Mouse (Mus musculus): ENCODE measurements around the gene 2210010C04Rik. TPM values are rescaled to one million over a fixed set of nuclear protein-coding genes. Genes with fewer than 3 reads are reported as not detected.
A peak's percentile ranks its signal among the peaks of the same experiment; 100 is the strongest.

Gene 2210010C04Rik
- not detected in 2 replicates for polyA plus RNA-seq (2014; fragmentation: Nextera tagmentation; extraction: Ambion mirVana)

GRCm38 (mm10) chr6:41035409-41035808 lies at the start of gene 2210010C04Rik:
TSS of gene 2210010C04Rik (minus strand) at chr6:41035509.
- Histone ChIP-seq H3K4me3 (ENCODE audit: low read depth, low read length) (no peak within 1 kb of the TSS), H3K9ac (ENCODE audit: low read depth, low read length) (no peak within 1 kb of the TSS), H3K36me3 (ENCODE audit: control insufficient read depth, insufficient read depth, low read length) (no peaks in the 10 kb centered on the region), H3K27ac (ENCODE audit: low read depth, low read length) (no peak within 1 kb of the TSS), H3K27me3 (ENCODE audit: control insufficient read depth, insufficient read depth, low read length) (no peaks in the 10 kb centered on the region), H3K9me3 (ENCODE audit: control insufficient read depth, low read length) (no peaks in the 10 kb centered on the region), H3K4me1 (replicated peaks; ENCODE audit: control insufficient read depth, insufficient read depth, low read length) (no peaks in the 10 kb centered on the region), H3K4me2 (replicated peaks; ENCODE audit: low read depth, low read length) (no peak within 1 kb of the TSS)
- ATAC-seq (ENCODE audit: low FRiP score) = no peak
- no peak for DNase-seq (ENCODE audit: low spot score)

- Histone ChIP-seq H3K9ac (ENCODE audit: low read depth, low read length) (no peak overlapping the region), H3K27me3 (ENCODE audit: control insufficient read depth, insufficient read depth, low read length) (no peaks in the 10 kb centered on the region), H3K4me2 (replicated peaks; ENCODE audit: low read depth, low read length) (no peak overlapping the region), H3K36me3 (ENCODE audit: control insufficient read depth, insufficient read depth, low read length) (no peaks in the 10 kb centered on the region), H3K4me1 (replicated peaks; ENCODE audit: control insufficient read depth, insufficient read depth, low read length) (0 out of 2 replicates have a peak, but pooled peaks cover 3% of the 10 kb centered on the region), H3K4me3 (ENCODE audit: low read depth, low read length) (no peak overlapping the region), H3K27ac (ENCODE audit: low read depth, low read length) (no peak overlapping the region), H3K9me3 (ENCODE audit: control insufficient read depth, low read length) (no peaks in the 10 kb centered on the region)
- no peak for DNase-seq (ENCODE audit: low spot score)
- no peak for ATAC-seq (ENCODE audit: low FRiP score)
Measured at GRCm38 (mm10) chr6:41080121-41080520, 44.8 kb upstream of the 2210010C04Rik start.

DNA sequence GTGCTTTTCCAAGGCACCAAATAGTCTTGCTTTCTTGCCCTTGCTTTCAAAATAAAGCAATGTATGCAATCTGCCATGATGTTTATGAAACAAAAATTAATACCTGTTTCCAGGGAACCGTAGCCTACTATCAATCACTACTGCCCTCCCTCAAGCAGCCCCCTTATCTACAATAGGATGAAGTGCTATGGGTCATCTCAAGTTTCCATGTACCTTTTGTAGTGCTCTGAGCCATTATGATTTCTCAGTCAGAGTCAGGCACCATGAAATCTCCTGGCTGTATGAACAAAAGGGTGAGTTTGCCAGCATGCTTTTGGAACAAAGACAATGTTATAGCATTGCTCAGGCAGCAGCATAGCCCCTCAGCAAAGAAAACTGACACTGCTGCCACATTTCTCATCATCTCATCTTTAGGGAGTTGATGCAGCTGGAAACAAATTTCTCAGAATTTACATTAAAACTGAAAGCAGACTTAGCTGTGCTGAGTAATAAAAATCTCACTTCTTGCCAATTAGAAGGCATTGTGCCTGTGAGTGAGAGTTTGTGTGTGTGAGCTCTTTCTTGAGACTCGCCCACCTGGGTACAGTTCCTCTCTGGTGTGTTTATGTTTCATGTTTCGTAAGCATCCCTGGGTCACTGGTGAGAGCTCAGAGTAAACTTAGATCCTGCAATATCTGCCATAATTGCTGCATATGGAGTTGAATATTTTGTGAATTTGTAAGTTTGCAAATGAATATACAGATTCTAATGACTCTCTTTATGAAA lies 43.4 kb upstream of the 2210010C04Rik start:
- H3K9me3 ChIP-seq (ENCODE audit: control insufficient read depth, low read length) = no peaks in the 10 kb centered on the region
- ATAC-seq (ENCODE audit: low FRiP score) (peak; percentile 70), DNase-seq (ENCODE audit: low spot score) (peak; percentile 22)
- H3K9ac ChIP-seq (ENCODE audit: low read depth, low read length) = no peak overlapping the region
- 49% methylated on average over 3 of the region's 3 CpGs for WGBS
- H3K36me3 ChIP-seq (ENCODE audit: control insufficient read depth, insufficient read depth, low read length) = no peaks in the 10 kb centered on the region
- H3K4me1 ChIP-seq (replicated peaks; ENCODE audit: control insufficient read depth, insufficient read depth, low read length) = 0 out of 2 replicates have a peak, but pooled peaks cover 3% of the 10 kb centered on the region
- H3K4me2 ChIP-seq (replicated peaks; ENCODE audit: low read depth, low read length) = no peak overlapping the region
- H3K27ac ChIP-seq (ENCODE audit: low read depth, low read length) = no peak overlapping the region
- no peak overlapping the region for H3K4me3 ChIP-seq (ENCODE audit: low read depth, low read length)
- no peaks in the 10 kb centered on the region for H3K27me3 ChIP-seq (ENCODE audit: control insufficient read depth, insufficient read depth, low read length)

DNA sequence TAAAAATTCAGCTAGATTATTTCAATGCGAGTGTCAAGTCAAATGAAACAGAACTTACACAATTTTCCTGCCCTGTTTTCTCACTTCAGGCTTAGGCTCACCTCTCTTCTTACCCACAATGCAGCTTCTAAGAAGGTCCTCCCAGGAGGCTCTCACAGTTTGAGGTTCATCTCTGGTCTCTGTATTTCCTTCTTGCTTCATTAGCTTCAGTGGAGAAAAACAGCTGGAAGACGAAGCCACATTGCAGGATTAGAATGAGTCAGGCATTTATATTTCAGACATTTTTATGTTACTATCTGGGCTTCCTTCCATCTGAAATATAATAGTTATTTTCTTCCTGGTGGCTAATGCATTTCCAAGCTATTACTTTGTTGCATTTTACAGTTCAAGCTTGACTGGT lies 40.4 kb upstream of the 2210010C04Rik start:
- 85% methylated on average over 2 of the region's 2 CpGs for WGBS
- no peaks in the 10 kb centered on the region for H3K9me3 ChIP-seq (ENCODE audit: control insufficient read depth, low read length)
- H3K27ac ChIP-seq (ENCODE audit: low read depth, low read length) = no peak overlapping the region
- no peaks in the 10 kb centered on the region for H3K27me3 ChIP-seq (ENCODE audit: control insufficient read depth, insufficient read depth, low read length)
- H3K4me1 ChIP-seq (replicated peaks; ENCODE audit: control insufficient read depth, insufficient read depth, low read length) = 0 out of 2 replicates have a peak, but pooled peaks cover 3% of the 10 kb centered on the region
- no peak overlapping the region for H3K9ac ChIP-seq (ENCODE audit: low read depth, low read length)
- H3K36me3 ChIP-seq (ENCODE audit: control insufficient read depth, insufficient read depth, low read length) = no peaks in the 10 kb centered on the region
- no peak overlapping the region for H3K4me2 ChIP-seq (replicated peaks; ENCODE audit: low read depth, low read length)
- no peak for DNase-seq (ENCODE audit: low spot score)
- no peak for ATAC-seq (ENCODE audit: low FRiP score)
- no peak overlapping the region for H3K4me3 ChIP-seq (ENCODE audit: low read depth, low read length)

- ATAC-seq (ENCODE audit: low FRiP score) (no peak), DNase-seq (ENCODE audit: low spot score) (no peak)
- 93% methylated on average over 6 of the region's 6 CpGs for WGBS
- Histone ChIP-seq H3K4me3 (ENCODE audit: low read depth, low read length) (no peak overlapping the region), H3K27me3 (ENCODE audit: control insufficient read depth, insufficient read depth, low read length) (no peaks in the 10 kb centered on the region), H3K9ac (ENCODE audit: low read depth, low read length) (no peak overlapping the region), H3K36me3 (ENCODE audit: control insufficient read depth, insufficient read depth, low read length) (no peaks in the 10 kb centered on the region), H3K4me1 (replicated peaks; ENCODE audit: control insufficient read depth, insufficient read depth, low read length) (no peaks in the 10 kb centered on the region), H3K9me3 (ENCODE audit: control insufficient read depth, low read length) (no peaks in the 10 kb centered on the region), H3K4me2 (replicated peaks; ENCODE audit: low read depth, low read length) (no peak overlapping the region), H3K27ac (ENCODE audit: low read depth, low read length) (no peak overlapping the region)
Measured at GRCm38 (mm10) chr6:41063332-41063731, 28.0 kb upstream of the 2210010C04Rik start.

- WGBS = 75% methylated on average over 3 of the region's 3 CpGs
- no peak overlapping the region for H3K4me2 ChIP-seq (replicated peaks; ENCODE audit: low read depth, low read length)
- no peak for DNase-seq (ENCODE audit: low spot score)
Measured at GRCm38 (mm10) chr6:41062746-41063145, 27.4 kb upstream of the 2210010C04Rik start.

GRCm38 (mm10) chr6:41062081-41062480 lies 26.8 kb upstream of the 2210010C04Rik start:
- Histone ChIP-seq H3K27me3 (ENCODE audit: control insufficient read depth, insufficient read depth, low read length) (no peaks in the 10 kb centered on the region), H3K4me1 (replicated peaks; ENCODE audit: control insufficient read depth, insufficient read depth, low read length) (no peaks in the 10 kb centered on the region), H3K4me3 (ENCODE audit: low read depth, low read length) (no peak overlapping the region), H3K27ac (ENCODE audit: low read depth, low read length) (no peak overlapping the region), H3K4me2 (replicated peaks; ENCODE audit: low read depth, low read length) (no peak overlapping the region), H3K9me3 (ENCODE audit: control insufficient read depth, low read length) (no peaks in the 10 kb centered on the region), H3K36me3 (ENCODE audit: control insufficient read depth, insufficient read depth, low read length) (no peaks in the 10 kb centered on the region), H3K9ac (ENCODE audit: low read depth, low read length) (no peak overlapping the region)
- no peak for ATAC-seq (ENCODE audit: low FRiP score)
- DNase-seq (ENCODE audit: low spot score) = no peak
- 89% methylated on average over 2 of the region's 2 CpGs for WGBS

More at GRCm38 (mm10) chr6:41062746-41063145, 27.4 kb upstream of the 2210010C04Rik start:
- Histone ChIP-seq H3K27me3 (ENCODE audit: control insufficient read depth, insufficient read depth, low read length) (no peaks in the 10 kb centered on the region), H3K4me1 (replicated peaks; ENCODE audit: control insufficient read depth, insufficient read depth, low read length) (no peaks in the 10 kb centered on the region), H3K27ac (ENCODE audit: low read depth, low read length) (no peak overlapping the region), H3K4me3 (ENCODE audit: low read depth, low read length) (no peak overlapping the region), H3K36me3 (ENCODE audit: control insufficient read depth, insufficient read depth, low read length) (no peaks in the 10 kb centered on the region), H3K9ac (ENCODE audit: low read depth, low read length) (no peak overlapping the region), H3K9me3 (ENCODE audit: control insufficient read depth, low read length) (no peaks in the 10 kb centered on the region)
- ATAC-seq (ENCODE audit: low FRiP score) = no peak

DNA sequence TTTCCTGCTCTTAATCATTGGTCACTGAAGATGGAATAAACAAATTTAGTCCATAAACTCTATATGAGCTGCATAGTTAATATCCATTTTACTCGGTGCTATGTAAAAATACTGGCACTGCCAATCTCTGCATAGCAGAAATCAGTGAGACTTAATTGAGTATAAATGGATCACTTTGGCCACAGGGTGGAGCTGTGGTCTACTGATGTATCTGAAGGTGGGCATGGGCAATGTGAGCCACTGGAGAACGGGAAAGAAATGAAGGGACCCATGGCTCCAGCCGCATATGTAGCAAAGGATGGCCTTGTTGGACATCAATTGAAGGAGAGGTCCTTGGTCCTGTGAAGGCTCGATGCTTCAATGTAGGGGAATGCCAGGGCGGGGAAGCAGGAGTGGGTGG lies 25.8 kb upstream of the 2210010C04Rik start:
- Histone ChIP-seq H3K36me3 (ENCODE audit: control insufficient read depth, insufficient read depth, low read length) (no peaks in the 10 kb centered on the region), H3K27ac (ENCODE audit: low read depth, low read length) (no peak overlapping the region), H3K9me3 (ENCODE audit: control insufficient read depth, low read length) (no peaks in the 10 kb centered on the region), H3K9ac (ENCODE audit: low read depth, low read length) (no peak overlapping the region), H3K4me2 (replicated peaks; ENCODE audit: low read depth, low read length) (no peak overlapping the region), H3K27me3 (ENCODE audit: control insufficient read depth, insufficient read depth, low read length) (no peaks in the 10 kb centered on the region), H3K4me1 (replicated peaks; ENCODE audit: control insufficient read depth, insufficient read depth, low read length) (no peaks in the 10 kb centered on the region), H3K4me3 (ENCODE audit: low read depth, low read length) (no peak overlapping the region)
- peak; percentile 11 for DNase-seq (ENCODE audit: low spot score)
- whole genome bisulfite sequencing = 72% methylated on average over 5 of the region's 5 CpGs
- ATAC-seq (ENCODE audit: low FRiP score) = no peak

DNA sequence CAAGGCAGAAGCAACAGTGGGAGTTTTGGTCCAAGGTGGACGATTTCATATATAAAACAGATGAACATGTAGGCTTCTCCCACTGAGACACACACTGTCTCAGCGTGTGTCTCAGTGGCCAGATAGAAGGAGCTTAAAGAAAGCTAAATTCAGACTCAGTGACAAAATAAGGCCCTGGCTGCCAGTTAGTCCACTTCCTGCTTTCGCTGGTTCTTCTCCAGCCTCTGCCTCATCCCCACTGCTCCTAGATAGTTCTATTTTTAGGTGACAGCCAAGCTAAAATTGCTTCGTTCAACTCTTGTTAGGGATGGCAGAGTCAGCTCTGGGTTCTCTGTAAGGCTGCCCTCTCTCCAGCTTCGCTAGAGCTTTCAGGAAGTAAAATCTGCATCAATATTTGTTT lies 22.3 kb upstream of the 2210010C04Rik start:
- Histone ChIP-seq H3K27me3 (ENCODE audit: control insufficient read depth, insufficient read depth, low read length) (no peaks in the 10 kb centered on the region), H3K36me3 (ENCODE audit: control insufficient read depth, insufficient read depth, low read length) (no peaks in the 10 kb centered on the region), H3K4me1 (replicated peaks; ENCODE audit: control insufficient read depth, insufficient read depth, low read length) (no peaks in the 10 kb centered on the region), H3K9me3 (ENCODE audit: control insufficient read depth, low read length) (no peaks in the 10 kb centered on the region), H3K27ac (ENCODE audit: low read depth, low read length) (no peak overlapping the region), H3K9ac (ENCODE audit: low read depth, low read length) (no peak overlapping the region), H3K4me2 (replicated peaks; ENCODE audit: low read depth, low read length) (no peak overlapping the region), H3K4me3 (ENCODE audit: low read depth, low read length) (no peak overlapping the region)
- DNase-seq (ENCODE audit: low spot score) = no peak
- no peak for ATAC-seq (ENCODE audit: low FRiP score)
- WGBS = 81% methylated on average over 5 of the region's 5 CpGs
